Mouse (Mus musculus) midbrain, embryonic 15.5 days (tissue): ENCODE measurements around the gene A030005L19Rik. TPM values are rescaled to one million over a fixed set of nuclear protein-coding genes. Genes with fewer than 3 reads are reported as not detected.
"Not testable (repeated sequence)": the region's sequence is repeated elsewhere in the genome, so short reads cannot be mapped to it uniquely, and the experiment has no call there.

Experiments used
- ATAC-seq: fragments of 200-750 bp; cut with Nextera tagmentation; replicated peaks from 2 replicates; pipeline ENCODE4 v1.8.0; 2017; ENCODE audit warnings: moderate TSS enrichment
- H3K27ac ChIP-seq: fragments of 300-500 bp; sonication (generic); 2 replicates; pipeline ENCODE4 v1.5.1; 2015; ENCODE audit warnings: mild to moderate bottlenecking, inconsistent platforms
- H3K27me3 ChIP-seq: fragments of 300-500 bp; sonication (generic); replicated peaks from 2 replicates; pipeline ENCODE4 v1.6.1; 2015; ENCODE audit warnings: inconsistent platforms
- H3K36me3 ChIP-seq: fragments of 300-500 bp; sonication (generic); replicated peaks from 2 replicates; pipeline ENCODE4 v1.6.1; 2015; ENCODE audit warnings: inconsistent platforms
- H3K4me1 ChIP-seq: fragments of 300-500 bp; sonication (generic); 2 replicates; pipeline ENCODE4 v1.6.1; 2015; ENCODE audit warnings: inconsistent platforms
- H3K4me2 ChIP-seq: fragments of 300-500 bp; sonication (generic); 2 replicates; pipeline ENCODE4 v1.6.1; 2015; ENCODE audit warnings: inconsistent platforms, mild to moderate bottlenecking, moderate library complexity
- H3K4me3 ChIP-seq: fragments of 300-500 bp; sonication (generic); 2 replicates; pipeline ENCODE4 v1.5.1; 2015; ENCODE audit warnings: mild to moderate bottlenecking, inconsistent platforms
- H3K9ac ChIP-seq: fragments of 300-500 bp; sonication (generic); 2 replicates; pipeline ENCODE4 v1.6.1; 2015; ENCODE audit warnings: mild to moderate bottlenecking, inconsistent platforms
- H3K9me3 ChIP-seq: fragments of 300-500 bp; sonication (generic); 2 replicates; pipeline ENCODE4 v1.6.1; 2016; ENCODE audit warnings: inconsistent platforms
- WGBS: fragments of 180-500 bp; shearing (Covaris S2); methylation state at CpG from one replicate; pipeline ENCODE4 v1.1.7; 2015; ENCODE audit warnings: mixed read lengths; 5-methylcytosine and 5-hydroxymethylcytosine counted together
- polyA plus RNA-seq: library from polyadenylated mRNA; unstranded; fragments of >200 nt; fragmentation: Nextera tagmentation; extraction: Ambion mirVana; gene quantifications from 2 replicates; pipeline ENCODE4 v1.2.1, GENCODE M21; 2015

Gene A030005L19Rik
- 0.43 TPM in 1 of 2 replicates, not detected in the other for polyA plus RNA-seq

DNA sequence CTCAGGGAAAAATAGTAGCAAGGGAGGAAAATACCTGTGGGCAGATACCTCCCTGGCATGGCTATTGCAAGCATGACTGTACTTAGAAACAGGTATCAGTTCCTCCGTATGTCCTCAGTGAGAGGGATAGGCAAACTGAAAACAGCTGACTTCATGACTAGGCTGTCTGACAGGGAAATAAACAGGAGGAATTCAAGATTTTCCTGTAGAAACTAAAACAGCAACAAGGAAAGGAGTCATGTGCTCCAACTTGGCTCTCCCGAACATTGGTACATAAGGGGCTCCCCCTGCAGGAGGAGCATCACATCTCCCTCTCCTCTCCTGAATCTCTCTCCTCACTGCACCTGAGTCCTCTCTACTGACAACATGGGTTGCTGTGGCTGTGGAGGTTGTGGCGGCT, at the start of gene A030005L19Rik:
Gene A030005L19Rik, plus strand, starts transcription at position 301 of the 400 bp plus-strand sequence.
- no peaks in the 10 kb centered on the region for H3K4me1 ChIP-seq
- no peak for ATAC-seq
- no peaks in the 10 kb centered on the region for H3K9me3 ChIP-seq
- H3K27me3 ChIP-seq = no peaks in the 10 kb centered on the region
- H3K4me3 ChIP-seq = no peak within 1 kb of the TSS
- no peak within 1 kb of the TSS for H3K27ac ChIP-seq
- H3K4me2 ChIP-seq = no peak within 1 kb of the TSS
- H3K9ac ChIP-seq = no peak within 1 kb of the TSS
- no peaks in the 10 kb centered on the region for H3K36me3 ChIP-seq
- 94% methylated on average over 3 of the region's 3 CpGs for WGBS

DNA sequence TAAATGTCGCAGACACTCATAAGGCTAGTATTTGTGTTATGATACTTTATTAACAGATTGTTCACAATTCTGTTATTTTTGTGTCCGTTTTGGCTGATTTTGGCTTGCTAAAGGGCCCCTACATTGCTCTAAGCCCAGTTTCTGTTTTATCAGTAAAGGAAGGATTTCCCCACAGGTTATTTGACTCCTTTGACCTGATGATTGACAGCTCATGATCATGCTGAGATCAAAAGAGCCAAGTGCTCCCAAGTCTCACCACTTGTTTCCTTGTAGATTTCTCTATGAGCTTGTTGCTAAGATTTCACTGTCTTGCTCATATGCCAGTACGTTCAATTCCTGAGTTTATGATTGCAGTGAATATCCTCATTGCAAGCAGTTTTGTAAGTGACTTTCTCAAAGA, 42.9 kb upstream of the A030005L19Rik start:
- H3K36me3 ChIP-seq = peaks cover 3% of the 10 kb centered on the region; the same call in 1 of the 2 replicates
- H3K4me3 ChIP-seq = no peak overlapping the region
- H3K9me3 ChIP-seq = no peaks in the 10 kb centered on the region
- H3K4me2 ChIP-seq = no peak overlapping the region
- H3K27me3 ChIP-seq = no peaks in the 10 kb centered on the region
- 82% methylated on average over 3 of the region's 3 CpGs for WGBS
- H3K4me1 ChIP-seq = peaks cover 4% of the 10 kb centered on the region; the same call in 1 of the 2 replicates
- no peak overlapping the region for H3K27ac ChIP-seq
- no peak overlapping the region for H3K9ac ChIP-seq
- ATAC-seq = no peak

- WGBS = 76% methylated on average over 2 of the region's 2 CpGs
- Histone ChIP-seq H3K4me3 (no peak overlapping the region), H3K4me1 (no peaks in the 10 kb centered on the region), H3K9me3 (no peaks in the 10 kb centered on the region), H3K27ac (no peak overlapping the region), H3K36me3 (peaks cover 9% of the 10 kb centered on the region; the same call in 1 of the 2 replicates), H3K27me3 (no peaks in the 10 kb centered on the region), H3K9ac (no peak overlapping the region), H3K4me2 (no peak overlapping the region)
- ATAC-seq = no peak
Observed at GRCm38 (mm10) chr1:82879172-82879571, 34.0 kb upstream of the A030005L19Rik start.

- Histone ChIP-seq H3K4me3 (no peak overlapping the region), H3K4me1 (no peaks in the 10 kb centered on the region), H3K4me2 (no peak overlapping the region), H3K27me3 (no peaks in the 10 kb centered on the region), H3K27ac (no peak overlapping the region), H3K9me3 (no peaks in the 10 kb centered on the region), H3K9ac (no peak overlapping the region), H3K36me3 (peaks cover 12% of the 10 kb centered on the region; the same call in 1 of the 2 replicates)
- WGBS = 81% methylated on average over 8 of the region's 8 CpGs
- no peak for ATAC-seq
Observed at GRCm38 (mm10) chr1:82880196-82880595, 32.9 kb upstream of the A030005L19Rik start.

DNA sequence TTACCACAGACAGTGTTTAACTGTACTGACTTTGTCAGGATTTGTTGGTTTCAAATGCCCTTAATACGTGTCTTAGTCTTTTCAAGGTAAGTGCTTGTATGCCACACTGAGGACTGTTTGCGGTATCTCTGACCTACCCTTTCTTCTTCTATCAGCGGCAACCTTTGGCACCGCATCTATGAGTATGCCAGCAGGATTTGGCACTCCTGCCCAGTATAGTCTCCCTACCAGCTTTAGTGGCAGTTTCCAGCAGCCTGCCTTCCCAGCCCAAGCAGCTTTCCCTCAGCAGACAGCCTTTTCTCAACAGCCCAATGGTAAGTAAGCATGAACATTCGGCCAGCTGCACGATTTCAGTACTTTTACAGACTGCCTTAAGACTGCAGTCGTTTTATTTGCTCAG, 19.9 kb upstream of the A030005L19Rik start:
- Histone ChIP-seq H3K36me3 (peaks cover 16% of the 10 kb centered on the region), H3K9me3 (no peaks in the 10 kb centered on the region), H3K4me1 (no peaks in the 10 kb centered on the region), H3K27me3 (no peaks in the 10 kb centered on the region), H3K4me3 (no peak overlapping the region), H3K27ac (no peak overlapping the region), H3K9ac (no peak overlapping the region), H3K4me2 (no peak overlapping the region)
- 97% methylated on average over 7 of the region's 7 CpGs for WGBS
- ATAC-seq = no peak

DNA sequence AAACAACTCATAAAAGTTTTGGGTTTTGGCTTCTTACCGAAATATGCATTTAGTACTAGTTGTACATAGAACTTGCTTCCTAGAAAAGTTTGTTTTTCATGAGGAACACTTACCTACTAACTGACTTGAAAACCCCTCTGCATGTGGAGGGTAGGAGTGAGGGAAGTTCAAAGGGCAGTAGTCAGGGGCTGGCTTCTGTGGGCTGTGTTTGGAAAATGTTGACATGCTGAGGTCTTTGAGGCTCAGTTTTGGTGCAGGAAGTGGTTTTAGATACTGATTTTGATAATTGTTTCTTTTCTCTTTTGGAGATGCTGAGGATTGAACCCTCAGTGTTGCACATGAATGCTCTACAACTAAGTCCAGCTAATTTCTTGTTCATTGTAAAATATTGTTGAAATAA, 12.6 kb upstream of the A030005L19Rik start:
- Histone ChIP-seq H3K4me3 (no peak overlapping the region), H3K9me3 (no peaks in the 10 kb centered on the region), H3K4me2 (no peak overlapping the region), H3K9ac (no peak overlapping the region), H3K4me1 (no peaks in the 10 kb centered on the region), H3K27me3 (no peaks in the 10 kb centered on the region), H3K27ac (no peak overlapping the region), H3K36me3 (peaks cover 9% of the 10 kb centered on the region; the same call in 1 of the 2 replicates)
- no peak for ATAC-seq
- 97% methylated on average over 1 of the region's 1 CpGs for WGBS

DNA sequence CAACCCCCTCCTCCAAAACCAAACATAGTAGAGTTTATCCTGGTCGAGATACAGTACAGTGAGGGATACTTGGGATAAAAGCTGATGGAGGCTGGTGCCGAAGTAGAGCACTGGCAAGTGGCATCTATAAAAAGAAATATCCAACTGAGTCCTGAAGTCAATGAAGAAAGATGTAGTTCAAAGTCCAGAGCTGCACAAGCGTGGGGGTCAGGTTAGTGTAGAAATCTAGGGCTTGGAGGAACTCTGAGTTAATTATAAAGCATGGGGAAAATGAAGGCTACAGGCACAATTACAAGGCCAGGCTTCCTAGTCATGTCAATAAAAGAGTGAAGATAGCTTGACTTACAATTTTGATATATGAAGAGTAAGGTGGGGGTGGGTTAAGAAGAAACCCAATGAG, 11.9 kb upstream of the A030005L19Rik start:
- no peaks in the 10 kb centered on the region for H3K4me1 ChIP-seq
- H3K36me3 ChIP-seq = peaks cover 9% of the 10 kb centered on the region; the same call in 1 of the 2 replicates
- H3K4me2 ChIP-seq = no peak overlapping the region
- ATAC-seq = no peak
- no peak overlapping the region for H3K27ac ChIP-seq
- WGBS = 96% methylated on average over 3 of the region's 3 CpGs
- H3K9me3 ChIP-seq = no peaks in the 10 kb centered on the region
- no peak overlapping the region for H3K4me3 ChIP-seq
- H3K27me3 ChIP-seq = no peaks in the 10 kb centered on the region
- H3K9ac ChIP-seq = no peak overlapping the region

DNA sequence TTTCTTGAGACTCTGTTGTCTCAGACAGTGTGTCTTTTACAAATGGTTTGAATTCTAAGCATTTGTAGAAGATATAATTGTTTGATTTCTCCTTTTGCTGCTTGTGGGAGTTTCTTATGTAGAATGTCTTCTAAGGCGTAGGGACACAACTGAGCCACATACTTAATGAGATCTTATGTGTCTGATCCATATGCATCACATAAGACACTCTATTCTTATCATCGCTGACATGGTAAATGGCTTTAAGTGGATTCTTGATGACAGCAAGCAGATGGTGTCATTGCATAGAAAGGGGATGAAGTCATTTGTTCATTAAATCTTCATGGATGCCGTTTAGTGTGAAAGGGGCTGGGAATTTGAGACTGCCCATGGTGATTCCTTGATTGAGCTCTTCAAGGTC, 7.2 kb upstream of the A030005L19Rik start:
- no peaks in the 10 kb centered on the region for H3K9me3 ChIP-seq
- no peak overlapping the region for H3K9ac ChIP-seq
- no peak overlapping the region for H3K4me2 ChIP-seq
- peaks cover 7% of the 10 kb centered on the region; the same call in 1 of the 2 replicates for H3K36me3 ChIP-seq
- no peaks in the 10 kb centered on the region for H3K27me3 ChIP-seq
- H3K4me3 ChIP-seq = no peak overlapping the region
- H3K4me1 ChIP-seq = no peaks in the 10 kb centered on the region
- no peak overlapping the region for H3K27ac ChIP-seq
- no peak for ATAC-seq
- WGBS = 32% methylated on average over 3 of the region's 3 CpGs

DNA sequence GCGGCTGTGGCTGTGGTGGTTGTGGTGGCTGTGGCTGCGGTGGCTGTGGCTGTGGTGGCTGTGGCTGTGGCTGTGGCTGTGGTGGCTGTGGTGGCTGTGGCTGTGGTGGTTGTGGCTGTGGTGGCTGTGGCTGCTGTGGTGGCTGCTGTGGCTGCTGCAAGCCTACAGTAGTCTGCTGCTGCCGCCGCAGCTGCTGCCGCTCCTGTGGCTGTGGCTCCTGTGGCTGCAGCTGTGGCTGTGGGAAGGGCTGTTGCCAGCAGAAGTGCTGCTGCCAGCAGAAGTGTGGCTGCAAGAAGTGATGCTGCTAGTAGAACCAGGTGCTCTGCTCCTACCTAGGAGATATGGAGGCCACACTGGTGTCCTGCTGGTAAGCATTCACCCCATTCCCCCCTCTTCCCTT, 309 bp downstream of the A030005L19Rik start:
- not testable (repeated sequence) for H3K27me3 ChIP-seq, H3K9me3 ChIP-seq, ATAC-seq, H3K4me2 ChIP-seq, H3K4me3 ChIP-seq, H3K4me1 ChIP-seq, H3K27ac ChIP-seq, H3K36me3 ChIP-seq, H3K9ac ChIP-seq
- 96% methylated on average over 5 of the region's 5 CpGs for WGBS

DNA sequence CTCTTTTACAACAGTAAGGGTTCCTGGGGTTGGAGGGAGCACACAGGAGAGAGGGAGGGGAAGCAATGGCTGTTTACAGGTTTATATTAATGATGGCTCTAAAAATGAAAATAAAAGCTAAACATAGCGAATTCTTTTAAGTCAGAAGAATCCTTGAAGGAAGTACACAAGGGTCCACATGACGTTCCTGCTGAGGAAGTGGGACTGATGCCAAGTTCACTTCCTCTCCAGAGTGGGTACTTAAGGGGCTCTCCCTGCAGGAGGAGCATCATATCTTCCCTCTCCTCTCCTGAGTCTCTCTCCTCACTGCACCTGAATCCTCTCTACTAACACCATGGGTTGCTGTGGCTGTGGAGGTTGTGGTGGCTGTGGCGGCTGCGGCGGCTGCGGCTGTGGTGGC, 11.5 kb downstream of the A030005L19Rik start, which contains the start of gene A030014E15Rik:
Gene A030014E15Rik, plus strand, starts transcription at position 268 of the 400 bp plus-strand sequence.
- 92% methylated on average over 6 of the region's 6 CpGs for WGBS
- H3K27me3 ChIP-seq = no peaks in the 10 kb centered on the region
- ATAC-seq = no peak
- H3K4me3 ChIP-seq = no peak within 1 kb of the TSS
- no peak within 1 kb of the TSS for H3K9ac ChIP-seq
- H3K27ac ChIP-seq = no peak within 1 kb of the TSS
- H3K4me2 ChIP-seq = no peak within 1 kb of the TSS
- H3K9me3 ChIP-seq = no peaks in the 10 kb centered on the region
- no peaks in the 10 kb centered on the region for H3K4me1 ChIP-seq
- no peaks in the 10 kb centered on the region for H3K36me3 ChIP-seq

- H3K36me3 ChIP-seq = not testable (repeated sequence)
Observed at GRCm38 (mm10) chr1:82930558-82930957, 17.4 kb downstream of the A030005L19Rik start.

GRCm38 (mm10) chr1:82931326-82931725, 18.2 kb downstream of the A030005L19Rik start, which contains the start of gene Gm6217:
Gm6217 (minus strand) TSS chr1:82931399.
- not testable (repeated sequence) for H3K4me1 ChIP-seq, H3K4me3 ChIP-seq, ATAC-seq, H3K27me3 ChIP-seq, H3K36me3 ChIP-seq, H3K27ac ChIP-seq, H3K9ac ChIP-seq, H3K4me2 ChIP-seq, H3K9me3 ChIP-seq
- no CpG with 5 or more reads among the region's 6 CpGs for WGBS

More at GRCm38 (mm10) chr1:82930558-82930957, 17.4 kb downstream of the A030005L19Rik start:
- WGBS = 95% methylated on average over 3 of the region's 3 CpGs
- not testable (repeated sequence) for H3K4me2 ChIP-seq, H3K9ac ChIP-seq, ATAC-seq, H3K27ac ChIP-seq, H3K27me3 ChIP-seq, H3K9me3 ChIP-seq, H3K4me3 ChIP-seq, H3K4me1 ChIP-seq

DNA sequence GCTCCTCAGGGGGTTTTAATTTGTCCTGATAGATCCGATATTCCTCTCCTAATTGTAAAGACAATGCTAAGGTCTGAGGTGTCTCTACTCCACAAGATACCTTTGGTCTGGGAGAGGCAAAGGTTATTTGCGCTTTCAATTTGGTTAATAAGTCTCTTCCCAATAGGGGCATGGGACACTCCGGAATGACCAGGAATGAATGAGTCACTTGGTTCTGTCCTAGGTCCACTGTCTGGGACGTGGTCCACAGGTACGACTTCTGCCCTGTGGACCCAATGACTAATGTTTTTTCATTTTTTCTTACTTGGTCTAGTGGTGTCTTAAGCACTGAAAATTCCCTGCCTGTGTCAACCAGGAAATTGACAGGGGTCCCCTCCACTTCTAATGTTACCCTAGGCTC, 25.5 kb downstream of the A030005L19Rik start:
- Histone ChIP-seq H3K27me3 (no peaks in the 10 kb centered on the region), H3K4me3 (no peak overlapping the region), H3K4me2 (no peak overlapping the region), H3K36me3 (no peaks in the 10 kb centered on the region), H3K4me1 (no peaks in the 10 kb centered on the region), H3K27ac (no peak overlapping the region), H3K9me3 (no peaks in the 10 kb centered on the region; the same call in 1 of the 2 replicates), H3K9ac (no peak overlapping the region)
- 92% methylated on average over 5 of the region's 5 CpGs for WGBS
- ATAC-seq = no peak
